Mouse (Mus musculus) kidney, adult 18-20 months (tissue): ENCODE measurements around the gene Zfp825.
"Not testable (repeated sequence)": the region's sequence is repeated elsewhere in the genome, so short reads cannot be mapped to it uniquely, and the experiment has no call there.

Experiments used
- DNase-seq: peaks from one replicate; pipeline ENCODE4 v3.0.0; 2021

Gene Zfp825

GRCm38 (mm10) chr13:74493911-74494679 is at the start of gene Zfp825:
Gene Zfp825, minus strand, starts transcription at chr13:74493992.
- DNase-seq: peak; percentile 71

- DNase-seq: not testable (repeated sequence)
These were observed 41.6 kb upstream of the Zfp825 start for GRCm38 (mm10) chr13:74535418-74535817.

DNA sequence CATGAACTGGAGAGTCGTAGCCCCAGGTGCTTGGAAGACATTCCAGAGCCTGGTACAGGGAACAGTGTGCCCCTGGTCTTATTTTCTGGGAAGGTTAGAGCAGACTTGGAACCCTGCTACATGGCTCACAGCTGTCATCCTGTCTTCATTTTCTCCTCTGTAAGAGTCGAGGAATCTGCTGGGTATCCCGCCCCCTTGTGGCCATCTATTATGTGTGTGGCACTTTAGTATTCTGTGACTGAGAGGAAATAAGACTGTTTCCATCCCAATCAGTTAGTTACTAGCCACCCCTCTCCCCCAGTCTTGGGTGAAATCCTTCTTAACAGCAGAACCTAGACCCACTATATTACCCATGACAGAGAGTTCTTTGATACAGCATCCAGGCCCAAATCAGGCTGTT is 41.1 kb upstream of the Zfp825 start:
- DNase-seq: peak; percentile 55

DNA sequence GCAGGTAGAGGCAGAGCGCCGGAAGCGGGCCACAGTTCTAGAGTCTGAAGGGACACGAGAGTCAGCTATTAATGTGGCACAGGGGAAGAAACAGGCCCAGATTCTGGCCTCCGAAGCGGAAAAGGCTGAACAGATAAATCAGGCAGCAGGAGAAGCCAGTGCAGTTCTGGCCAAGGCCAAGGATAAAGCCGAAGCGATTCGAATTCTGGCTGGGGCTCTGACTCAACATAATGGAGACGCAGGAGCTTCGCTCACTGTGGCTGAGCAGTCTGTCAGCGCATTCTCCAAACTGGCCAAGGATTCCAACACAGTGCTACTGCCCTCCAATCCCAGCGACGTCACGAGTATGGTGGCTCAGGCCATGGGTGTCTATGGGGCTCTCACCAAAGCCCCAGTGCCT is 40.3 kb upstream of the Zfp825 start:
- no peak for DNase-seq

- DNase-seq: not testable (repeated sequence)
These were observed 37.5 kb upstream of the Zfp825 start for GRCm38 (mm10) chr13:74531251-74531650.

GRCm38 (mm10) chr13:74529372-74529715 is 35.6 kb upstream of the Zfp825 start:
- not testable (repeated sequence) for DNase-seq

DNA sequence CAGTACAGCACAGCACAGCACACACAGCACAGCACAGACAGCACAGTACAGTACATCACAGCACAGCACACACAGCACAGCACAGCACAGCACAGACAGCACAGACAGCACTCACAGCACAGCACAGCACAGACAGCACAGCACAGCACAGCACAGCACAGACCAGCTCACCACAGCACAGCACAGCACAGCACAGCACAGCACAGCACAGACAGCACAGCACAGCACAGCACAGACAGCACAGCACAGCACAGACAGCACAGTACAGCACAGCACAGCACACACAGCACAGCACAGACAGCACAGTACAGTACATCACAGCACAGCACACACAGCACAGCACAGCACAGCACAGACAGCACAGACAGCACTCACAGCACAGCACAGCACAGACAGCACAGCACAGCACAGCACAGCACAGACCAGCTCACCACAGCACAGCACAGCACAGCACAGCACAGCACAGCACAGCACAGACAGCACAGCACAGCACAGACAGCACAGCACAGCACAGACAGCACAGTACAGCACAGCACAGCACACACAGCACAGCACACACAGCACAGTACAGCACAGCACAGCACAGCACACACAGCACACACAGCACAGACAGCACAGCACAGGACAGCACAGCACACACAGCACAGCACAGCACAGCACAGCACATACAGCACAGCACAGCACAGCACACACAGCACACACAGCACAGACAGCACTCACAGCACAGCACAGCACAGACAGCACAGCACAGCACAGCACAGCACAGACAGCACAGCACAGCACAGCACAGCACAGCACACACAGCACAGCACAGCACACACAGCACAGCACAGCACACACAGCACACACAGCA is 35.0 kb upstream of the Zfp825 start:
- DNase-seq: not testable (repeated sequence)

GRCm38 (mm10) chr13:74522481-74523237 is 28.9 kb upstream of the Zfp825 start:
- peak; percentile 80 for DNase-seq

DNA sequence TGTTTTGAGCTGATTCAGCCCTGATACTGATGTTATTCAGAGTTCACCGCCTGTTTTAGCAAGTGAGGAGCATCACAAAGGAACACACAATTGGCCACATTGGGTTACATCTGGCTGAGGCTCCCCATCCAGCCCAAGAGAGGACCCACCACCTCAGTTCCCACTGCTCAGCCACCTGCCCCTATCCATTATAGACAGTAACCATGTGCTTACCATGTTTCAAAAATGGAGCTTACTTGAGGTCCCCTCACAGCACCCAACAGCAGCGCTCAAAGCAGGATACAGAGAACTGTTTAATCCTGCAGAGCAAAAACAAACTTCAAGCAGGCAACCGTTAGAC is 28.3 kb upstream of the Zfp825 start:
- DNase-seq: not testable (repeated sequence)

DNA sequence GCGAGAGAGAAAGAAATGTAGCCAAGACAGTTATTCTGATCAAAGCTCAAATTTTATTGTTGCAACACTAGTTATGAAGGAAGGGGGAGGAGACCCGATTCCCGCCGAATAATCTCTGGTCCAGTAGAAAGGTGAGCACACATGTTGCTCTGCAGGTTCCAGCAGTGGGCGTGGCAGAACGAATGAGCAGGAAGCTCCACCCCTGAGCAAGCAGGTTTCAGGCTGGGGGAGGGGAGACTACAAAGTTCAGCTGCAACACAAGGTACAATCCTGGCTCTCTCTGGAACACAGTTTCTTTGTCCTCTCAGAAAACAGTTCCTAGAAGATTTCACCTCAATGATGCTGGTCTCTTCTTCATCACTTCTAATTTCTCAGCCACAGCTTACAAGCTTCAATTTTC is 14.2 kb upstream of the Zfp825 start:
- not testable (repeated sequence) for DNase-seq

DNA sequence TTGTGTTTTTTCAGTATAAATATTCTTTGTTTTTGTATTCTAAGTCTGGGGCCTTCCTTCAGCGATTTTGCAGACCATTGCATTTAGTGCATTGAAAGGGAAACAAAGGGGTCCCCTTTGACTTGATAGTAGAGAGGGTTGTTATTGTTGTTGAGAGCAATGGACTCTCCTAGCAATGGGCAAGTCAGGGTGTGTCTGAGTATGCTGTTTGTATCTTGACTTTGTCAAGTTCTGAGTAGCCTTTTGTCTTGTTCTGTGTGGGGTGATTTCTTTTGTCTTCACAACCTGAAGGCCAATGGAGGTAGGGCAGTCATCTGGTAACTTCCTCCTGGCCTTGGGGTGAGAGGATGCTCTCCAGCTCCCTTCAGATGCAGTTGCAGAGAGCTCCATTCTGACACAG is 9.1 kb upstream of the Zfp825 start:
- not testable (repeated sequence) for DNase-seq

DNA sequence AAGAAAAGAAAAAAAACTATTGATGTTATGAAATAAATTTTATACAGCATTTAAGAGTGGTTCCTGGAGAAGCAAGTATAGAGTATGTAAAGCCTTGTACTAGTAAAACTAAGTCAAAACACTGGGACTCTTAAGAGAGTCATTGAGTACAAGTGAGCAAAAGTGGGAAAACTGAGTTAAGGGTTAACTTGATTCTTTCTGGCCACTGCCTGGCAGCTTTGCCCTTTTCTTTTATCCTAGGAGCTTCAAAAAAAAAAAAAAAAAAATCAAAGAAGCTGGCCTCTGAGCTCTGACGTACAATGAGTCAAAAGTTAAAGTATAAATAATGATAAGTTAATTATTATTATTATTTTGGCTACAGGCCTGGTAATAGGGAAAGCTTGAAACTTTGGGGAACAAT is 5.9 kb upstream of the Zfp825 start:
- DNase-seq: not testable (repeated sequence)

DNA sequence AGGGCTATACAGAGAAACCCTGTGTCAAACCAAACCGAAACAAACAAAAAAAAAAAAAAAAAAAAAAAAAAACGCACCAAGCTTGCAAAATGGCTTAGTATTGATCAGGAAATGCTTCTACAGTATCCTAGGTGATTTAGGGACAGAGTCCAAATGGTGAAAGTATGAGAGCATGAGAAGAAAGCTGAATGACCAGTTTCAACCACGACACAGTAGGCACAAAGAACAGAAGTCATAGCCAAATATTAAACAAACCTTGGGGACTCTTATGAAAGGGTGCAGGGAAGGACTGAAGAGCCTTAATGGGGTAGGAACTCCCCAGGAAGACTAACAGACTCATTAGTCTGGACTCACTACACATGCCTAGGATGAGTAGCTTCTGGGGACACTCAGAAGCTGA is 9.5 kb downstream of the Zfp825 start:
- not testable (repeated sequence) for DNase-seq

- not testable (repeated sequence) for DNase-seq
These were observed 22.3 kb downstream of the Zfp825 start for GRCm38 (mm10) chr13:74471468-74471867.

GRCm38 (mm10) chr13:74462699-74463385 is 30.9 kb downstream of the Zfp825 start:
- peak; percentile 76 for DNase-seq

- not testable (repeated sequence) for DNase-seq
These were observed 31.5 kb downstream of the Zfp825 start for GRCm38 (mm10) chr13:74462318-74462698.

DNA sequence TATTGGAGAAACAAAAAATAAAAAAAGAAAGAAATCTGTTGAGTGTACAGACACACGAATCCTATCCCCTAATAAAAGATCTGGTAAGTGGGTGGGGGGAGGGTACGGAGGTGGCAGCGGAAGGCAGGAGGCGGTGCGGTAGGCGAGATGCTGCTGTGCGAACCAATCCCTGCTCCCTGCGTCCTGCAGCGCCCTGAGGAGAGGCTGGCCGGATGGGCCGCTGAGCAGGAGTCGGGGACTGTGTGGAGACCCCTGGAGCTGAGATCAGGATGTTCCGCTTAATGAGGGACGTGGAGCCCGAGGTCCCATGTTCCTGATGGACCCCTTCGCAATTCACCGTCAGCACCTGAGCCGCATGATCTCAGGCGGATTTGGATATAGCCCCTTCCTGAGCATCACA is 53.9 kb downstream of the Zfp825 start:
- no peak for DNase-seq
